In genomic region chr11:118161240-118161639, GRCm38 (mm10) we compare ENCODE assay signal across 12 mouse cellular contexts. TPM values are rescaled to one million over a fixed set of nuclear protein-coding genes. Genes with fewer than 3 reads are reported as not detected.
DNase-seq lines count a peak whose midpoint lies in the region; ATAC-seq lines count a peak whose summit lies in the region.
"Had no signal": no experiment of that assay in that cellular context is flagged by ENCODE, and none has a peak within 500 bp of the region (broad histone marks: within the 10 kb centered on the region; RNA-seq: fewer than 3 reads in every experiment).

No protein-coding gene starts in this region.

- no peaks in the 10 kb centered on the region for H3K27me3 ChIP-seq in heart, embryonic 16.5 days (ENCODE audit: control insufficient read depth, insufficient read depth, low read length)
- no peaks in the 10 kb centered on the region for H3K27me3 ChIP-seq in embryonic facial prominence, embryonic 13.5 days

- ATAC-seq in heart, embryonic 16.5 days (replicated peaks; ENCODE audit: extremely low read depth, insufficient read depth, low FRiP score), result no peak; the same call in 1 of the 2 replicates
- ATAC-seq in embryonic facial prominence, embryonic 13.5 days (ENCODE audit: insufficient number of reproducible peaks, insufficient read depth, low FRiP score, low TSS enrichment, low read depth), result no peak

- H3K4me2 ChIP-seq in heart, embryonic 16.5 days (ENCODE audit: low read depth, low read length), result no peak overlapping the region
- no peak overlapping the region for H3K4me2 ChIP-seq in embryonic facial prominence, embryonic 13.5 days

- peaks cover 8% of the 10 kb centered on the region for H3K36me3 ChIP-seq in heart, embryonic 16.5 days (ENCODE audit: control insufficient read depth, insufficient read depth)
- H3K36me3 ChIP-seq in embryonic facial prominence, embryonic 13.5 days, result peaks cover 35% of the 10 kb centered on the region

- no peak overlapping the region for H3K4me3 ChIP-seq in heart, embryonic 16.5 days (ENCODE audit: low read length)
- no peak overlapping the region for H3K4me3 ChIP-seq in embryonic facial prominence, embryonic 13.5 days

- peaks cover 32% of the 10 kb centered on the region for H3K4me1 ChIP-seq in heart, embryonic 16.5 days (ENCODE audit: control insufficient read depth, insufficient read depth, low read length)
- peaks cover 43% of the 10 kb centered on the region for H3K4me1 ChIP-seq in embryonic facial prominence, embryonic 13.5 days

- DNase-seq in adrenal gland, postnatal 10 days, result peak; percentile 38
- no peak for DNase-seq in adrenal gland, postnatal 4 days (ENCODE audit: low spot score in 2 of 2)
- no peak for DNase-seq in heart, adult 8-10 months (ENCODE audit: low spot score)
- DNase-seq in kidney, postnatal 4 days, result peak; percentile 31 to 37
- no peak for DNase-seq in kidney, postnatal 10 days
- no peak for DNase-seq in layer of hippocampus, adult 11-12 months (ENCODE audit: low spot score)
- DNase-seq: adrenal gland, adult 8-10 months; kidney, adult 11 months; thymus, postnatal 14 days had no signal

- H3K9ac ChIP-seq in heart, embryonic 16.5 days (ENCODE audit: low read length), result peak overlapping the region; percentile 49; the same call in 1 of the 2 replicates
- H3K9ac ChIP-seq in embryonic facial prominence, embryonic 13.5 days, result no peak overlapping the region

- WGBS in heart, embryonic 16.5 days, result 51% methylated on average over 6 of the region's 6 CpGs
- 73% methylated on average over 6 of the region's 6 CpGs for WGBS in embryonic facial prominence, embryonic 13.5 days

- peak overlapping the region; percentile 86 for H3K27ac ChIP-seq in heart, embryonic 16.5 days (ENCODE audit: low read length)
- peak overlapping the region; percentile 22; the same call in 1 of the 2 replicates for H3K27ac ChIP-seq in embryonic facial prominence, embryonic 13.5 days
- H3K27ac ChIP-seq: macrophage had no signal

- peaks cover 2% of the 10 kb centered on the region for H3K9me3 ChIP-seq in heart, embryonic 16.5 days (replicated peaks; ENCODE audit: control insufficient read depth, low read length)
- H3K9me3 ChIP-seq in embryonic facial prominence, embryonic 13.5 days, result no peaks in the 10 kb centered on the region

RNA-seq across cellular contexts. Expression of gene Dnah17, which starts 30.8 kb away (rescaled TPM):
- total RNA-seq in adrenal gland, postnatal 10 days (2021), result under 1 TPM; 0.03 to 0.09 TPM
- total RNA-seq in adrenal gland, postnatal 4 days (2021), result under 1 TPM; 0.08 to 0.42 TPM
- 0.07 and 0.09 TPM in 2 replicates for polyA plus RNA-seq in heart, embryonic 16.5 days (2015; fragmentation: Nextera tagmentation; extraction: Ambion mirVana)
- under 1 TPM; 0.03 to 0.66 (median 0.07) TPM for total RNA-seq in heart, adult 8-10 months (2022)
- 0.20 and 0.29 TPM in 2 replicates for polyA plus RNA-seq in embryonic facial prominence, embryonic 13.5 days (2015; fragmentation: Nextera tagmentation; extraction: Ambion mirVana)

Comparison
In these comparisons a context has a peak if more than half of its experiments do, and no peak if none do; other contexts are left out.
1. DNase-seq: peak in adrenal gland, postnatal 10 days (single experiment) and kidney, postnatal 4 days (2 of 2); none in adrenal gland, postnatal 4 days (0 of 2), heart, adult 8-10 months (single experiment), kidney, postnatal 10 days (single experiment) and layer of hippocampus, adult 11-12 months (single experiment).